Mouse (Mus musculus): ENCODE data around the gene Rps23.
"Not testable (repeated sequence)": the region's sequence is repeated elsewhere in the genome, so short reads cannot be mapped to it uniquely, and the experiment has no call there.

The Rps23 gene

DNA sequence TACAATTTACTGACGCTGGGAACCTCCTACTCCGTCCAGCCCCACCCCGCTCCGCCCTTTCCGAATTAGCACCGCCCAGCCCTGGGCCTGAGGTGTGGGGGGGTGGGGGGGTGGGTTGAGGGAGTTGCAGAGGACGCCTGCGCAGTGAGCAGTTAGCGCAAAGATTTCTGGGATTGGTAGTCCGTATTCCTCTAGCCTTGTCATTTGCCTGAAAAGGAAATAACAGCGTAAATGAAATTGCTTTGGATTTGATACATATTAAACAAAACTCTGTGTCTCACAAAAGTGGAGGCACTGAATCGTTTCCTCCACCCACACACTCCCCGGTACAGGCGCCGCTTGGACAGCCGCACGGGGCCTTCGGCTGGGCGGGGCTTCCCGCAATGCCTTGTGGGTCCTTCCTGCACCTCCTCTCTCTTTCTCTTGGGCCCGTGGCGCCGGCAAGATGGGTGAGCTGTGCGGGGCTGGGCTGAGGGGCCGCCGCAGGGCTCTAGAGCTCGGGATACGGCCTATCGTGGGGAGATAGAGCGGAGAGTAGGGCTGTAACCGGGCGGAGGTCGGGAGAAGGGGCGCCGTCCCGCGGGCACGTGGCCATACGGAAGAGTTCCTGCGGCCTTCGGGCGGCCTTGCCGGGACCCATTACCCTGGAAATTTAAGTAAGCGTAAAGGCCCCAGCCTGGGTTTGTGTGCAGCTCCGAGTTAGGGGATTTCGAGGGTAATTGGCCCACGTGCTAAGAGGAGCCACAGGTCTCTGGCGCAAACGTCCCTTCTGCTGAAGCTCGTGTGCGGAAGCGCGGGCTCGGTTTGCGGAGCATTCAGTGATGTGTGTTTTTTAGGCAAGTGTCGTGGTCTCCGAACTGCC, at the start of gene Rps23:
TSS of gene Rps23 (plus strand) at position 208 of the 862 bp plus-strand sequence.
- peak; percentile 85 for DNase-seq

- DNase-seq, result no peak
These were observed 40.9 kb upstream of the Rps23 start for GRCm38 (mm10) chr13:90881727-90882429.

DNA sequence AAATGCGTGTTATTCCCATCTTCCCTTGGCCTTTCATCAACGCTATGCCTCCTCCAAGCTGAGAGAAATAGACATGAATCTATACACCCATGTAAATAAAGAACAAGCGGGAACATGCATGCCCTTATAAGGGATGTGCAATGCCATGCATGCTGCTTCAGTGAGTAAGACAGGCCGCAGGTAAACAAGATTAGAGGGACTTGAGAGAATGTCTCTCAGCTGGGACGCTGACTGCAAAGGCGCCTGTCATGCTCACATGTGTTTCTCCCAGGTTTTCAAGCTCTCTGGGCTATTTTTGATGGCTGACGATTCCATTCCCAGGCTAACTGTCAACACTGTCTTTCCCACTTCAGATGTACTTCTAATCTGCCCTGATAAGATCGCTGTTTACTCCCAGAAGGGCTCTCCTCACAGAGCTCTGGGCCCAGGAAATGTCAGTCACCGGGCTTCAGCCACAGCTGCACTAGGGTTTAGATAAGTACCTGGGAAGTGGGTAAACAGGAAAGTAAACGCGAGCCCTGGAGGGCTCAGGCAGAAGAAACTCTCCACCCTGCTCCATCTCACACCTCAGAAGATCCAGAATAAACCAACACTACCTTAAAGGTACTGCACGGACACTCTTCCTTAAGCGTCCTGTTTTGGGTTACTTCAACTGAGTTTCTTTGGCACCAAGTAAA, 36.8 kb upstream of the Rps23 start:
- DNase-seq, result no peak

- DNase-seq, result peak; percentile 77
These were observed 36.2 kb upstream of the Rps23 start for GRCm38 (mm10) chr13:90886568-90886983.

- DNase-seq, result no peak
These were observed 32.6 kb upstream of the Rps23 start for GRCm38 (mm10) chr13:90890111-90890510.

GRCm38 (mm10) chr13:90894819-90895218, 27.9 kb upstream of the Rps23 start:
- no peak for DNase-seq

- DNase-seq, result peak; percentile 56
These were observed 26.7 kb upstream of the Rps23 start for GRCm38 (mm10) chr13:90896098-90896497.

DNA sequence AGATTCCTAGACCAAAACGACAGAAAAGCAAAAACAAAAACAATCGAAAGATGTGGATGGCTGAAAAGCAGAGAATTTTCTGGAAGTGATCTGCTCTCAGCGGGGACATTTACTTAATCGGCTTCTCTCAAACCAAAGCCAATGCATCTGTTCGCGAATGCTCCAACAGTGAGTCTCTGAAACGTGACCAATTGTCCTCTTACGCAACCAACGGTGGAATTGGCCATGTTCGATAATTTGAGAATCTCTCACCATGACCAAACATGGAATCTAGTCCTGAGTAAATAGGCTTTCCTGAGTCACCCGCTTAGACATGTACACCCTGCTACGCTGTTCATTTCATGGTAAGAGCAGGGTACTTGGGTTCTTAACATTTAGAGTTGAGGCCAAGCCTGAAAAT, 25.9 kb upstream of the Rps23 start:
- no peak for DNase-seq

DNA sequence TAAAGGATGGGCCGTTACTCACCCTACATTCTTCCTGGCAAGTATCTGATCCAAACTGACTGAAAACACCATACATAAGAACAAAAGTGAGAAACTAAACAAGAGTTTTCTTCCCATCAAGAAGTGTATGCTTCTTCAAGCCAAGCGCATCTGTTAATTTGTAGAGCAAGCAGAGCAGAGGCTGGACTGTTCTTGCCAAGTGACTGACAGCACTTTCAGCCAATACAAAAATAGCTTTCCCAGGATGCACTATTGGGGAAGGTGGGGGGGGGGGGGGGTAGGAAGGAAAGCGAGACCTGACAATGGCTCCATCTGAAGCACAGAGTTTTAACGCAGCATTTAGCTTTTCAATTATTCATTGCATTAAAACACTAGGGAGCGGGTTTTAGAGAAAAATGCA, 17.6 kb upstream of the Rps23 start, which contains the start of gene Atp6ap1l:
TSS of gene Atp6ap1l (minus strand) at position 180 of the 400 bp plus-strand sequence.
- DNase-seq, result no peak

- no peak for DNase-seq
These were observed 15.4 kb upstream of the Rps23 start for GRCm38 (mm10) chr13:90907376-90907775.

- no peak for DNase-seq
These were observed 9.7 kb upstream of the Rps23 start for GRCm38 (mm10) chr13:90912760-90913674.

- DNase-seq, result peak; percentile 35
These were observed 9.0 kb upstream of the Rps23 start for GRCm38 (mm10) chr13:90913675-90914192.

DNA sequence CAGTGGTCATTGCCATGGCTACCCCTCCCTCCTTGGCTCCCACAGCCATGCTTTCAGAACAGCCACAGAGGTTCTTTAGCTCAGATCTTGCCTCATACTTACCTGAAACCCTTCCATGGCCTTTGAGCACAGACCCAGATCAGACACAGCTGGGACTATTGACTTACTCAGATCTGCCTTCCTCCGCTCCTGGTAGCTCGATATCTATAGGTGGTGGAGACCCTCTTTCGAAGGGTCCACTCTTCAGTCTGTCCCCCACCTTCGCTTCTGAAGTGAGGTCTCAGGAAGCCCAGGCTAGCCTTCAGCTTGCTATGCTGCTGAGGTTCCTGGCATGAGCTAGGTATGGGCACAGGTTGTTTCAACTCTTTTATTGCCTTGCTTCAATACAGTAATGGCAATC, 8.0 kb upstream of the Rps23 start:
- no peak for DNase-seq

DNA sequence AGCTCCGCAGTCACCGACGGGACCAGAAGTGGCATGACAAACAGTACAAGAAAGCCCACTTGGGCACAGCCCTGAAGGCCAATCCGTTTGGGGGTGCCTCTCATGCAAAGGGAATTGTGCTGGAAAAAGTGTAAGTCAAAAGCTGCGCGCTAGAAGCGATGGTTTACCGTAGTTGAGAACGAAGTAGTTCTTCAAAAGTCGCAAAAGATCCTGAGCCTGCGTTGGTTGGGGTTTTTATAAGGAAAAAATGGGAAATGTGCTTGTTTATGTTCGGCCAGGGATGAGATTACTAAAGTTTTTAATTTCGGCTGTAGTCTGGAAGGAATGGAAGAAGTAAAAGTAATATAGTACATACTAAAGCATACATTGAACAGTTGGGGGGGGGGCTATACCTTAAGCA, 859 bp downstream of the Rps23 start:
- DNase-seq, result not testable (repeated sequence)

DNA sequence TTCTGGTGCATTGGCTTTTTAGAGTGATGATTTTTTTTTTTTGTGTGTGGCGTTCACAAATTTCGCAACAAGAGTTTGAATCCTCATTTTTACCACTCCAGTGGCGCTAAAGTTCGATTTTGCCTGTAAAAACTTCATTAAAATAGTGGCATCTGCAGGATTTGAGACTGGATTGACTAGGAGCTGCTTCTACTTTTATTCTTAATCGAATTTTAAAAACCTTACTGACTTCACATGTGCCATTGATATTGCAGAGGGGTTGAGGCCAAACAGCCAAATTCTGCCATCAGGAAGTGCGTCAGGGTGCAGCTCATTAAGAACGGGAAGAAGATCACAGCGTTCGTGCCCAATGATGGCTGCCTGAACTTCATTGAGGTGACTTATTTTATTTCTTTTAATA, 1.3 kb downstream of the Rps23 start:
- no peak for DNase-seq

DNA sequence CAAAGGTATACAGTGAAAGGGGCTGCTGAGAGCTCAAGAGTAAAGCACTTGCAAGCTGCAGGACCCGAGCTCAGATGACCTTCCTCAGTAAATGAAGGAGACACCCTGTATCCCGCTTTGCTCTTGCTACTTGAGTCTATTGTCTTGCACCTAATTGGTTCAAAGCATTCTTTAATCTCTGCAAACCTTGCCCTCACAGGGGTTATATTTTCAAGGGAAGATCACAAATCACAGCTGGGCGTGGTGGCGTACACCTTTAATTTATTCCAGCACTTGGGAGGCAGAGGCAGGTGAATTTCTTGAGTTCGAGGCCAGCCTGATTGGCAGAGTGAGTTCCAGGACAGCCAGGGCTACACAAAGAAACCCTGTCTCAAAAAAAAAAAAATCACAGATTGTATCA, 2.4 kb downstream of the Rps23 start:
- DNase-seq, result no peak

DNA sequence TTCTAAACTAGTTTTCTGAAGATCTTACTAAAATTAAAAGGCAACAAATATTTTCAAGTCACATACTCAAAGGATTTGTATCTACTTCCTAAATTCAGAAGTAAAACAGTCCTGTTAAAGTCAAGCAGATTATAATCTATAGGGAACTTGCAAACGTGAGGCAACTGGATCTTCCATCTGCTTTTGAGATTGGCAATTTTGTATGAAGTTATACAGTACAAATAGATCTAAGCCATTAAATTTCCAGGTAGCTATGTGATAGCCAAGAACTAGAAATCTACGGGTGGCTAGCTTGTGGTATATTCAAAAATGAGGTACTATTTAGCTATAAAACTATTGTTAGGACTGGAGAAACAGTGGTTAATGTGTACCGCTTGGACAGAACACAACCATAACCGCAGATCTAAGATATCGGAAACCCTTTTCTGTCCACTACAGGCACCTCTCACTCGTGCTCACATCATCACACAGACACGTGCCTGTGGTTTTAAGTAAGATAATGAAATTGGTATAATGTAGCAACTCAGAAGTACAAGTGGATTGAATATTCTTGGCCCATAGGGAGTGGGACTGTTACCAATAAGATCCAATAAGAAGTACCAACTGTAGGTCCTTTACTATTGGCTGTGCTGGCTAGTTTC, 3.5 kb downstream of the Rps23 start:
- no peak for DNase-seq

GRCm38 (mm10) chr13:90926938-90927633, 4.3 kb downstream of the Rps23 start:
- no peak for DNase-seq

DNA sequence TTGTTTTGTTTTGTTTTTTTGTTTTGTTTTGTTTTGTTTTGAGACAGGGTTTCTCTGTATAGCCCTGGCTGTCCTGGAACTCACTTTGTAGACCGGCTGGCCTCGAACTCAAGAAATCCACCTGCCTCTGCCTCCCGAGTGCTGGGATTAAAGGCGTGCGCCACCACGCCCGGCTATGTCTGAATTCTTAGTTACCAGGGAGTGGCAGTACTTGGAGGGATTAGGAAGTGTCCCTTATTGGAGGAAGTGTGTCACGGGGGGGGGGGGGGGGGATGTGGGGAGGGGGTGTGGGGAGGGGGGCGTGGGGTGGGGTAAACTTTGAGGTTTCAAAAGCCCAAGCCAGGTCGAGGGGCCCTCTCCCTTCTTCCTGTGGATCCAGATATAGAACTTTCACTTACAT, 5.5 kb downstream of the Rps23 start:
- DNase-seq, result not testable (repeated sequence)

GRCm38 (mm10) chr13:90929847-90930246, 7.1 kb downstream of the Rps23 start:
- DNase-seq, result peak; percentile 82

GRCm38 (mm10) chr13:90933256-90933655, 10.5 kb downstream of the Rps23 start:
- no peak for DNase-seq

Measured in right cerebral cortex, postnatal 4 days (tissue).